Mouse (Mus musculus): ENCODE data around the gene Ccdc88b.
A peak's percentile ranks its signal among the peaks of the same experiment; 100 is the strongest.

Ccdc88b gene

GRCm38 (mm10) chr19:6856281-6857002 is 1.6 kb downstream of the Ccdc88b start:
- no peak for DNase-seq

DNA sequence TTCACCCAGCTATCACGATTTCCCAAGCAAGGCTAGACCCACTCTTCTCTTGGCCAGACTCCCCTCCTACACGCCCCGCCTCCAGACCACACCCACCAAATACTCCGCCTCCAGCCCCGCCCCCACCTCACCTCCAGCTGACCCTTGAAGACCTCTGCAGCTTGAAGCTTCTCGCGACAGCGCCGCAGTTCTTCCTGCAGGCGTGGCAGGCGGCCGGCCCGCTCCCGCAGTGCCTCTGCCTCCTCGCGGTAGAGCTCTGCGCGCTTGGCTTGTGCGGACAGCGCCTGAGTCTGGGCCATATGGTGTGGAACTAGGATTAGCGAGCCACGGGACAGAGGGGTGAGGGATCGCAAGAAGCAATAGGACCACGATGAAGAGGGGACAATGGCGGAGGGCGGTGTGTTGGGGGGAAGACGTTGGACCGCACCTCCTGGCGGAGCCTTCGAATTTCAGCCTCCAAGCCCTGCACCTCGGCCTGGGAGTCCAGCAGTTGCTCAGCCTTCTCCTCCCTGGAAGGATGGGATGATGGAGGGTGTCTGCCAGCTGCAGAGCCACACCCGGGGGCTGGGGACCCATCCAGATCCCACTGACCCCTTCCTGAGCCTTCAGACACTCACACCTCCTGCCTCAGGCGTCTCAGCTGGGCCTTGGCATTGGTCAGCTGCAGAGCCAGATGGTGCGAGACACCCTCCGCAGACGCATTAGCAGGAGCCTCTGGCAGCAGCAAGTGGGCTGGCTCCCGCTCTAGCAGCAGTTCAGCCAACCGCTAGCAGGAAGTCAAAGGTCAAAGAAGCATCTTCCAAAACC is 2.6 kb downstream of the Ccdc88b start:
- peak; percentile 61 for DNase-seq

DNA sequence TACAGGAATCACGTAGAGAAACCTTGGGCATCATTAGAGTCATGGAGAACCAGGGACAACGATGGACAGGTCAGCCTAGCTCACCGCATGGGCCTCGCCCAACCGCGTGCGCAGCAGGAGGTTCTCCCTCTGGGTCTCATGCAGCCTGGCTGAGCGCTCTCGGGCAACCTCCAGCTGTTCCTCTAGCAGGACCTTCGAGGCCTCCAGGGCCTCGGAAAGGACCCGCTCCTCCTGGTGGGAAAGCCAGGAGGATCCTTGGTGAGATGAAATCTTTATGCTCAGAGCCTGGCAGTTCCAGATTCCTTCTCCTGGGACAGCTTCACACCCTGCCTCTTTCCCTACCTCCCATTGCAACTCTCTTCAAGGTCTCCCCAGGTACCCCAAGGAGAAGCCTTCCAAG is 3.4 kb downstream of the Ccdc88b start:
- DNase-seq, result no peak

DNA sequence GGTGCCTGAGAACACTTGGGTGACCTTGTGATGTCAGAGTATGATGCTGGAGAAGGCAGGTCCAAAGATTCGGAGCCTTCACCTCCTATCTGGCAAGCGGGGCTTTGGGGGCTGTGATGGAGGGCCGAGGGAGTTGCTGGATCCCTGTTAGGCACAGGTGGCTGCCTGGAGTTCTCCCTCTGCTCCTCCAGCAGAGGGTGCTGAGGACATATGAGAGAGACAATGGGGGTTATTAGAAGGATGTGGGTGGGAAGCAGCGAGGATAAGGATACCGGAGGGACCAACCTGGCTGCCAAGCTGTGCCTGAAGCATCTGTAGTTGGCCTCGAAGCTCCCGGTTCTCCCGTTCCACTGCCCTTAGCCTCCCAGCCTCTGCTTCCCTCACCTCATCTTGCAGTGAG is 4.1 kb downstream of the Ccdc88b start:
- no peak for DNase-seq

- DNase-seq, result no peak
Measured at GRCm38 (mm10) chr19:6852393-6853305, 5.4 kb downstream of the Ccdc88b start.

GRCm38 (mm10) chr19:6851497-6851896 is 6.5 kb downstream of the Ccdc88b start:
- no peak for DNase-seq

GRCm38 (mm10) chr19:6849506-6850068 is 8.4 kb downstream of the Ccdc88b start:
- DNase-seq, result no peak

DNA sequence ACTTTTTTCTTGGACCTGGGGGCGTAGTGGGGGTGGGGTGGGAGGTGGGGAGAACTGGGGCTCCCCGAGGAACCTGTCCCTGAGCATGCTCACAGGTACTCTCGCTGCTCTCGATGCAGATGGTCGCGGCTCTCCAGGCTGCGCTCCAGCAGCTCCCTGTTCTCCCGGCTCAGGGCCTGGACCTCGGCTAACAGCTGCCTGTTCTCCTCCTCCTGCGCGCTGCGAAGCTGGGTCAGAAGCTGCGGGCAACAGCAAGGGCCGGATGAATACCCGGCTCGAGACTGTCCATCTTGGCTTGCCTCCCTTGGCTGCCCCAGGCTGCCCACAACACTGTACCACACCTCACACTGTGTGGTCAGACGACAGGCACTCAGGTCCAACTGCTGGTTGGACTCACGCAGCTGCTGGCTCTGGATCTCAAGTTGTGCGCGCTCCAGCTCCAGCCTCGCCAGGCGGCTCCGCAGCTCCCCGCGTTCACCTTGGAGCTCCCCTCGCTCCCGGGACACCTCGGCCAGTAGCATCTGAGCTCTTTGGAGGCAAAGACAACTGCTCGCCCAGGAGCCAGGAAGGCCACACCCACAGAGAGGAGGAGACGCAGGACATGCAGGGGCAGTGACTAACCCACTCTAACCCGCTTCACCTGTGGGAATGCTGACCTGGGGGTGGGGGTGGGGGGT is 10.0 kb downstream of the Ccdc88b start:
- DNase-seq, result no peak

- no peak for DNase-seq
Measured at GRCm38 (mm10) chr19:6846050-6846449, 12.0 kb downstream of the Ccdc88b start.

DNA sequence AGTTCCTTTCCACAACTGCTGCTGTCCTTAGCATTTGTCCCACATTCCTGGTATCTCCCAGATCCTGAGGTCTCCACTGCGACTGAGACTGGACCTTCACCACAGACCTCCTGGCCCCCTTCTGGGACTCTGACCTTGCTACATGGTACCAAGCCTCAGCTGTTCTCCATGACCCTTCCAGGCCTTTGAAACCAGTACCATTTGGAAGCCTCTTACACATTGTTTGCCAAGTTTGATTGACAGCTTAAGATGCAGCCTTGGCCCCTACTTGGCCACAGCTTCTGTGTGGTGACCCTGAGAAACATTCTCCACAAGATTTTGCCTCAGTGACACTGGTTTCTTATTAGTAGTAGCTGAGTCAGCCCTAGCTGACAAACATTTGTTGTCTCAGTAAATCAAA is 15.7 kb downstream of the Ccdc88b start:
- no peak for DNase-seq

- DNase-seq, result no peak
Measured at GRCm38 (mm10) chr19:6841292-6841597, 16.8 kb downstream of the Ccdc88b start.

GRCm38 (mm10) chr19:6840475-6841291 is 17.3 kb downstream of the Ccdc88b start, which contains the start of gene Rps6ka4:
Gene Rps6ka4, minus strand, starts transcription at chr19:6840636.
- DNase-seq, result peak; percentile 59

DNA sequence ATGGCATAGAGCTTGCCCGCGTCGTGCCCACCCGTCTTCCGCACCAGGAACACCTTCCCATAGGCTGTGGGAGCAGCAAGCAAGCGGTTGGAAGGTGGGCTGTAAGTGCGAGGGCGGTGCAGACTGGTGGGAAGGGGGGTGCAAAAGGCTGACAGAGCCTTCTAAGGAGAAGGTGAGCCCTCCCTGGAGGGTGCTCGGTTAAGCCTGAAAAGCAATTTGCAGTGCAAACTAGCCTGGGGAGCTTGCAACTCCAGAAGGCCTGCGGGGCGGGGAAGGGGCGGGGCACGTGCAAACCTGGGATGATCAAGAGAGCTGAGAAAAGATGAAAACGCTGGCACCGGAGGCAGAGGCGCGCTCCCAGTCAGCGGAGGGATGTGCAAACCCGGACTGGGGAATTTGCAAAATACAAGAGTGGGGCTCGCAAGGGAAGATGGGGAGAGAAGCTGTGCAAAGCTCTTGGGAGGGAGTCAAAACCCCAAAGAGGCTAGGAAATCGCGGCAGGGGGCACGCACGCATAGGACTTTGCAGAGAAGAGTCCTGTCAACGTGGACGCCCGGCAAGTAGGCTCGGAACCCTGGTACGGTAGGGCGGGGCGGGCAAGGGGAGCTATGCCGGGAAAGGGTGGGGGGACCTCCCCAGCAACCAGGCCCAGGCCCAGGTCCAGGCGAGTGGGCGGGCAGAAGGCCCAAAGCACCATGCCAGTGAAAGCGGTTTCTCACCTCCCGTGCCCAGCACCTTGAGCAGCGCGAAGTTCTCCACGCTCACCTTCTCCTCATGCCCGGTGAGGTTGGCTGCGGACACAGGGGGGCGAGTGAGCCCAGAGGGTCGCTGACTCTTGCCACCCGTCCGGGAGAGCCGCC is 18.2 kb downstream of the Ccdc88b start:
- DNase-seq, result no peak

DNA sequence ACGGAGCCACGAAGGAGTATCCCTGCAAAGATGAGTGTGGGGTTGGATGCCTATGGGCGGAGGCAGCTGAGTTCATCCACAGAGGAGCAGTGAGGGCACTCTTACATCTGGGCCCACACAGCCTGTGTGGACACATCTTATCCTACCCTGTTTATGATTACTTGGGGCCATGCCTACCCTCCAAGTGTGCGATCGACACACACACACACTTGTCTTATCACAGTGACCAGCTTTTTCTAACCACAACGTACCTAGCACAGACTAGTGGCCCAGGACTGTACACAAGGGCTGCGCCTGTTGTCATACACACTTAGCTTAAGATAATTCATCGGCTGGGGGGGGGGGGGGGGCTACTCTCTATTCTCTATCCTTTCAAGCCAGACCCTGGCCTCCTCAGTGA is 25.6 kb downstream of the Ccdc88b start:
- no peak for DNase-seq

DNA sequence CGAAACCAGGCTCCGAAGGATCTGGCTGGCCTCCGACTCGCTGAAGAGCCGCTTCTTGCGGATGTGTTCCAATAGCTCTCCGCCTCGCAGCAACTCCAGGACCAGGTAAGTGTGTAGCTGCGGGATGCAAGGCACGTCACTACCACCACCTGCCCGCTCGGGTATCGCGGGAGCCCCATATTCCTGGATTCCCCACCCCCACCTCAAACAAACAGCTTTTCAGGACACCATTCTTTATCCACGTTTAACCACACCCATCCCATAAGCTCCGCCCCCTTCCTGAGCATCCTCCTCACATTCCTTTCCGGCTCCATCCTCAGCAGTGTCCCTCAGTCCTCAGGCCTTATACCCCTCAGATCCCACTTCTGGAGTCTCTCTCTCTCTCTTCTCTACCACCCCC is 26.7 kb downstream of the Ccdc88b start:
- DNase-seq, result no peak

GRCm38 (mm10) chr19:6830556-6831316 is 27.3 kb downstream of the Ccdc88b start:
- DNase-seq, result no peak

- DNase-seq, result no peak
Measured at GRCm38 (mm10) chr19:6829870-6830555, 28.0 kb downstream of the Ccdc88b start.

- no peak for DNase-seq
Measured at GRCm38 (mm10) chr19:6829069-6829468, 28.9 kb downstream of the Ccdc88b start.

DNA sequence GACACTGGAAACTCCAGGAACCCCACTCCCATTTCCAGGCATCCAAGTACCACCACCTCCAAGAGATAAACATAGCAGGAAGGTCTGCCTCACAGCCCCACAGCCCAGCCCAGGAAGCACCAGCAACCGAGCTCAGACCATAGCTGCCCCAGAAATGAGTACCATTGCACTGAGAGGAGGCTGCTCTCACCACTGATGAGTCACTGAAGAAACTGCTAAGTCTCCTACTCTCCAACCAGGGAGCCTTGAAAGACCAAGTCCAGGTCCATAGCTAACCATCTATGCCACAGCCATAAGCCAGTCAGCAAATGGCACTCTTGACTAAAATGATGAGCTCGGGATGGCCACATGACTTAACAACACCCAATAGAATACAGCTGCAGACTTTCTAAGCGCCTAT is 31.4 kb downstream of the Ccdc88b start:
- DNase-seq, result no peak

All from cerebellum, adult 9-10 months (tissue).